Mouse (Mus musculus): ENCODE measurements at regions not wholly inside any gene's neighbourhood (a gene's known extent, or its start where the extent isn't known, plus 50 kb on each side); places are given as distances from the start of the nearest gene placed in this dataset.

DNA sequence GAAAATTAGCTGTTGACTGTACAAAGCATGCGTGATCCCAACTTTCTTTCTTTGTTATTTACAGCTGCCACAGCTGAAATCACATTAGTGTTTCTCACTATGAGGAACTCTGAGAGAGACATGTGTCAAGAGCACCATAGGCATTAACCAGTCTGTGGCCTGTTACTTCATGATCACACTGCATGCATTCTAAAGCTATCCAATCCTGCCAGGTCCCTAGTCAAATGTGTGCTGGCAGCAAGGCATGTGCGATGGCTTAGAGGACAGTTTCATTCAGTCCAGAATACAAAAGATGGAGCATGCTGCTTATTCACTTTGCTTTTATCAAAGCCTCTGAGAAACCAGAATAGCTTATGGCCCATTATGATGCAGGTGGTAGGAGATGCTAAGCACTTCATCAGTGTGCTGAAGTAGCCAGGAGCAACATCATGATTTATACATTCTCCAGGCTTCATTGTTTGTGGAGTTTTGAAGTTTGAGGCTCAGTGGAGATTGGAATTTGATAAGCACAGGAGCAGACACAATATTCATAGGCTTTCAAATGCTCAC lies 882.9 kb upstream of the Lrrn3 start:
- no peak for ATAC-seq (ENCODE audit: insufficient number of reproducible peaks, low FRiP score, low TSS enrichment)

DNA sequence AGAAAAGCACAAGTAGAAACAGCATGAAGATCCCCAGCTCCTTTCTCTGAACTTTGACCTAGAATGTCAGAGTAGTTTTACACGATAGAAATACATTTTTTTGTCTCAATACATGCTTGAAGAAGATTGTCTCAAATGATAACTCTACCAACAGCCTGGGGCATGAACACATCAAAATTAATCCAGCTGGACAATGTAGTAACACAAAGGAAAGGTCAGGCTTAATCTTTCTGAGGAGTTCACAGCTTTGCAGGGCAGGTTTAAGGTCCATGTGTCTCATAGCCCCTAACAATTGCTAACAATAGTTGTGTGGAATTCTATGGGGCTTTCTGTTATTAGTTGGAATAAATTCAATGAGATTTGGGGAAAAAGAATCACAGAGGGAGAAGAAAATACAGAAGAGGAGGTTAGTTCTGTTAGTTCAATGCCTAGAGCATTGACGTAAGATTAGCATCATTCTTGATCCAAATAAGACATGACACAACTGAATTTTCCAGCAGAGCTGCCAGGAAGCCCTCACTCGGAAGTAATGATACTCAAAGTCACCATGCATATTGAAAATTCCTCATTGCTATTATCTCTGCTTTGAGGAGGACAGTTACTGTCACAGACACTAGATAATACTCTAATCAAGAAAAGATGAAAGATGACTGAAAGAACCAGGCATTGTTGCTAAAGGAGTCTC lies 852.9 kb upstream of the Lrrn3 start:
- ATAC-seq (ENCODE audit: insufficient number of reproducible peaks, low FRiP score, low TSS enrichment) = no peak

DNA sequence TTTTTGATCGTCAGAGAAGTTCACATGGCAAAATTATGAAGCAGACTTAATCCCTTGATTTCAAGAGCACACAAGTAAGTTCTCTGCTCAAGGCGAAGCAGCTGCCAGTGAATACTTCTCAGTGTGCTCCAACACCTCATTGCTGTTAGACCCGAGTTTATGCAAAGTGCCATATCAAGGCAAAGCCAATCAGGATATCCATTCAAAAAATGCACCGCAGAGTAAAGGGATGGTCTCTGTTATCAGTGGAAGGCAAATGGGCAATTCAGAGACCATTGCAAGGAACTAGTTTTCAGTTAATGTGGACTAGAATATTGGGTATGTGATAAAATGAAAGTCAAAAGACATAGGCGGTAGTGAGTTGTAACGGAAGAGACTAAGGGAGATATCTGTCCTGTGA lies 820.2 kb upstream of the Lrrn3 start:
- ATAC-seq (ENCODE audit: insufficient number of reproducible peaks, low FRiP score, low TSS enrichment) = no peak

DNA sequence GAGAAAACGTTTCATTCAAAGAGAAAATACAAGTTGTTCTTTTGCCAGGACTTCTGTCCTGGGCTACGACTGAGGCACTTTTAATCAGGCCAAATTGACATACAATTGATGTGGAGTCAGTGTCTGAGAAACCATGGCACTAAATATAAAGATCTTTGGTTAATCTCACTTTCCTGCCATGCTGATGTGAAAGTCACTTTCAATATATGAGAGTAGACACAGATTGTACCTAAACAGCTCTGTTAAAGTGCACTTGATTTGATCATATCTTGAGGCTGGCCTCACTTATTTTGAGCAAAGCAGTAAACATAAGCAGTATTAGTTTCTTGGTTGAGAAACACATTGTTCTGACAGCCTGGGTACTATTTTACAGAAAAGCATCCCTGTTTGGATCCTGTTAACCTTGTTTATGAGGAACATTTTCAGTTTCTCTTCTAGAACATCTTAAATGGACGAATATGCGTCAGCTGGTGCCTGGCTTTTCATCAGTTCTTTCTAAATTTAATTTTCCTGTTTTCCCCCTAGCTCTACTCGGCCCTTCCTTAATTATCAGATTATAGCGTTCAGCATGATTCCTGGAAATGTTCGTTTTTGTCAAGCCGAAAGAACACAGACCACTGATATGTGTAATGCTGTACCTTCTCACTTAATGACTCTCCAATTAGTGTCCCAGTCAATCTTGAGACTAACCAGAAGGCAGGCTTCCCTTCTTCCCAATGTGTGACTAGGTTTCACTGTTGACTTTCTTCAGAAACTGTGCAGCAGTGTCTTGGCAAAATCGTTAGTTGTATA lies 791.2 kb upstream of the Lrrn3 start:
- no peak for ATAC-seq (ENCODE audit: insufficient number of reproducible peaks, low FRiP score, low TSS enrichment)

DNA sequence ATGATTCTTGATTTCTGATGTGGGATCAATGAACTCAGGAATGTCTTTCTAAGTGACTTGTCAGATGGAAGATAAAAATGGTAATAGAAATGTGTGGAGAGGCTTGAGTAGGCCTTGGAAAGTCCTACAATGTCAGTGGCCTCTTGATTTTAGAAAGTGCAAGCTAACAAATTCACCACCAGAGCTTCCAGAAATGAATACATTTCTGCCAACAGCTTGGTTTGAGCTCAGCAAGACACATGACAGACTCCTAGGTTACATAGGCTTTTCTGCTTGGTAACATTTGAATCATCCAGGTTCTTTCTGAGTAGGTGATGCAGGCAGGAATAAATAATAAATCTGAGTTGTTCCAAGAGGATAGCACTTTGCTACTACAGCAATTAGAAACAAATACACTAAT lies 764.2 kb upstream of the Lrrn3 start:
- no peak for ATAC-seq (ENCODE audit: insufficient number of reproducible peaks, low FRiP score, low TSS enrichment)

- no peak for ATAC-seq (ENCODE audit: insufficient number of reproducible peaks, low FRiP score, low TSS enrichment)
Measured at GRCm38 (mm10) chr12:42229235-42229634, 743.0 kb upstream of the Lrrn3 start.

DNA sequence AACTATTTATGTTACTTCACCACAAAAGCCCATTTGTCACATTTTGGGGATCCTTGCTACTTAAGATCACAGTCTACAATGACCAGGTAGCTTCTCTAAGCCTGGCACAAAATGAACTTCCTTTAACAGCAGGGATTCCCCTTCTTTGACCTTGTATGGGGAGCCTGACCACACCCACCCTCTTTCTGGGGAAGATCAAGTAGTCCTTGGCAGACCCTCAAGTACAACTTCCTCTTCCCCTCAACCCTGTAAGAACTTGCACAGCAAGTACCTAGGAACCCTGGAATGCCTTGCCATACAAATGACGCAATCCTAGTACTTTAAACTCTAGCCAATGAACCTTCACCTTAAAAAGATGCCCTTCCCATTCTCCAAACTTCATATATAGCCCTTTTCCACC lies 695.4 kb upstream of the Lrrn3 start:
- ATAC-seq (ENCODE audit: insufficient number of reproducible peaks, low FRiP score, low TSS enrichment) = no peak

- ATAC-seq (ENCODE audit: insufficient number of reproducible peaks, low FRiP score, low TSS enrichment) = no peak
Measured at GRCm38 (mm10) chr12:42179947-42180669, 693.9 kb upstream of the Lrrn3 start.

DNA sequence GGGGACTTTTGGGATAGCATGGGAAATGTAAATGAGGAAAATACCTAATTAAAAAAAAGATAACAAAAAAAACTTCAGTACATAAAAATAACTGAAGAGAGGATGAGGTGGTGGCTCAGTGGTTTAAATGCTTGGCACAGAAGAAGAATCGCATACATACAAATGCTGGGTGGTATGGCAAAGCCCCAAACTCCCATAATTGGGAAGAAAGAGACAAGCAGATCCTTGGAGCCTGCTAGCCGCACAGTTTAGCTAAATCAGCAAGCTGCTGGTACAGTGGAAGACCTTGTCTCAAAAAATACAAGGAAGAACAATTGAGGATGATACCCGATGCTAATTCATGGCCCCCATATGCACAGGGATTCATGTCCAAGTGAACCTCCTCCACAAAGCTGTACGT lies 661.7 kb upstream of the Lrrn3 start:
- ATAC-seq (ENCODE audit: insufficient number of reproducible peaks, low FRiP score, low TSS enrichment) = no peak

- ATAC-seq (ENCODE audit: insufficient number of reproducible peaks, low FRiP score, low TSS enrichment) = peak; percentile 74
Measured at GRCm38 (mm10) chr12:42138694-42139442, 652.6 kb upstream of the Lrrn3 start.

DNA sequence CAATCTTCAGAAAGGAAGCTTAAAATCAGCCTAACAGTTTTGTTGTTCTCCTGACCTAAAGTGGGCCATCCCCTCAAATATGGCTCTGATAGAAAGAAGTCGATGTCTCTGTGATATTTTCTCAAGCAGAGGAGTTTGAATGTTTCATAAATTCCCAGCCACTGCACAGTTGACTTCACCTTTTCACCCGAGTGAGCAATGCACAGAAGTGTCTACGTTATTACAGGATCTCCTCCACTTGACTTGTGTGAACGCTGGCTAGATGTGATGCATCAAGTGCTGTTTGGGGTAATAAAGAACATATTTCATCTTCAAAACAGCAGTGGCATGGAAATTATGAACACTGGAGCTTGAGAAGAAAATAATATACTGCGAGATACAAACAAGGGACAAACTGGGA lies 651.9 kb upstream of the Lrrn3 start:
- ATAC-seq (ENCODE audit: insufficient number of reproducible peaks, low FRiP score, low TSS enrichment) = no peak

DNA sequence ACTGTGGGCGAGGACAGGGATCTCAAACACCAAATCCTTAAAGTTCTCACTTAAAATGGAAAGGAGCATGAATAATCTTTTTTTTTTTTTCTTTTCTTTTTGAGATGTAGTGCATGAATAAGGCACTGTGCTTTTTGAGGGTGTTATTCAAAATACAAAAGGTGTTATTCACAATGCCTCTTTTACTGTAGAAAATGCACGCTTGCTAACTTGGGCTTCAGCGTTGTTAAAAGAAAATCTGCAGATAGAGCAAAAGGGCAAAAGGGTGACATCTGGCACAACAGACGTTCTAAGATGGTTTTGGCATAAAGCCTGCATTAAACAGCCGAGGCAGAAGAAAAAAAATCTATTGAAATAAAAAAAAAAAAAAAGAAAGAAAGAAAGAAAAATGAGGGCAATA lies 651.5 kb upstream of the Lrrn3 start:
- 0 out of 2 replicates have a peak, but pooled peaks have one; percentile 26 for ATAC-seq (ENCODE audit: insufficient number of reproducible peaks, low FRiP score, low TSS enrichment)

DNA sequence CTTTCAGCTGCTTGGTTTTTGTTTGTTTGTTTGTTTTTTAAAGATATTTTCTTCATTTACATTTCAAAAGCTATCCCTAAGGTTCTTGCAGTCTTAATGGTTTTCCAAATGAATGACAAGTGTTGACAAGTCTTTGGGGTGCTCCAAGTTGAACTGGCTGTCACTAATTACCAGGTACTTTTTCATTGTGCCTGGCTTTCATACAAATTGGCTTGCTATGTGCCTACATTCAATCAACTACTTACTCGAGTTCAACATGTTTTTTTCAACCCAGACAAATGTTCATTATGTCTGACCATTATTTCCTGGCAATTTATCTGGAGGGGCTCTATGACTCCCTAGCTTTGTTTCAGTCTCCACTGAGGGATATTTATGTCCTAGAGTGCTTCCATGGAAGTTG lies 614.0 kb upstream of the Lrrn3 start:
- ATAC-seq (ENCODE audit: insufficient number of reproducible peaks, low FRiP score, low TSS enrichment) = no peak

DNA sequence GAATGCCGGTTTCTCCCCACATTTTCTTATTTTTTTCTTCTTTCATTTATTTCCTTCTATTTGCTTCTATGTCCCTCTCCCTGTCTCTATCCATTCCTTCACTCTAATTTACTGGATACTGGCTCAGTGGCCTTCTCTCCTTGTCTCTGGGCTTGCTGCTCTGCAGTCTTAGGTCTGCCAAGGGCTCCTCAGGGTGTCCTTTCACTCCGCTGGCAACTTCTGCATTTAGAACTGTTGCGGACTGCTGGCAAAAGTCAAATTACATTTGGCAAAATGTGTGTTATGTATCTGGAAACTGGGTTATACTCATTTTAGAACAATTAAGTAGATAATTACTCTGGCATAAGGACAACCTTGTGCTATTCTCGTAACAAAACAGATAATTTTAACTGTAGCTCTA lies 584.2 kb upstream of the Lrrn3 start:
- peak; percentile 91 for ATAC-seq (ENCODE audit: insufficient number of reproducible peaks, low FRiP score, low TSS enrichment)

GRCm38 (mm10) chr12:42063745-42064144 lies 577.5 kb upstream of the Lrrn3 start:
- no peak for ATAC-seq (ENCODE audit: insufficient number of reproducible peaks, low FRiP score, low TSS enrichment)

DNA sequence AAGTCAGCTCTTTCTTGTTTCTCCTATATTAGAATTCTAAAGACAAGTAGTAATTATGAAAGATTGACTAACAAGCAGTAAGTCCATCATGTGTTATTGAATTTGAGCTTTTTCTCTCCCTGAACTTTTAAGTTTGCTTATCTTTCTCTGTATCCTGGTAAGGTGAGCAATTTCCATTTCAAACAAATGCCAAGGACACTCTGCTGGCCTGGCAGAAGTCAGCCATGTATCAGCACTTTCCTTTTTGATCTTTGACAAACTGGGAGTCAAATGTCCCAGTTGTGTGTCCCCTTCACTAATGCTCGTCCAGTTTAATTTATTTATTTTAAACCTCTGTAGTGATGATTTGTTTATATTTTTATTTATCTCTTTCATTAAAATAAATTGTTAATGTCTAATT lies 562.8 kb upstream of the Lrrn3 start:
- ATAC-seq (ENCODE audit: insufficient number of reproducible peaks, low FRiP score, low TSS enrichment) = no peak

DNA sequence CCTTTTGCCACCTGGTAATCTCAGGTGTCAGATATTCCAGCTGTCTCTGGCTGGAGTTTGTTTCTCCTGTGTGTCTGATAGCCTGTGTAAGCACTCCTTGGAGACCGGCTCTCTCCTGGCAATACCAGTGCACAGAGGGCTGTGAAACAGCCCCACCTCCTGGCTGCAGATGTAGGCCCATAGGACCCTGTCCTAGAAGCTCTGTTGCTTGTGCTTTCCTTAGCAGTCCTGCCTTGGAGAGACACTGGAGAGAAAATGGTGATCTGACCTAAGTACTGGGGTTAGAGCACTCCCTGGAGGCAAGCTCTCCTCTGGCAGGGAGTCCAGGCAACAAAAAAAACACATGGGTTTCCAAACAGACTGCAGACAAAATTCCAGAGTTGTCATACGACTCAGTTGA lies 541.6 kb upstream of the Lrrn3 start:
- no peak for ATAC-seq (ENCODE audit: insufficient number of reproducible peaks, low FRiP score, low TSS enrichment)

DNA sequence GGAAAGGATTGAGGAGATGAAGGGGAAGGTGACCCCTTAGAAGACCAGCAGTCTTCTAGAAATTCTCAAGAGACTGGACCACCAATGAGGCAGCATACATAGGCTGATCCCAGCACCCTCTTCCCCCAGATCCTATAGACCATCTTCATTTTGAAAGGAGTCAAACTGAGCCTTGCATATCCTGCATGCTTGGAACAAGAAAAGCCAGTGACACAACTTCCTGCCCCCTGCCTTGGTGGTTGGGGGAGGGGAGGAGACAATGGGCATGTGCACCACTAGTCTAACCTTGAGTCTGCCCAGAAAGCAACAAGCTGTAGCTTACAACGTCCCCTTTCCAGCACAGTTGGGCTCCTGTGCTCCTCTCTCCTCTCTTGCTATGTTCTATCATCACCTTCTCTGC lies 531.3 kb upstream of the Lrrn3 start:
- ATAC-seq (ENCODE audit: insufficient number of reproducible peaks, low FRiP score, low TSS enrichment) = no peak

DNA sequence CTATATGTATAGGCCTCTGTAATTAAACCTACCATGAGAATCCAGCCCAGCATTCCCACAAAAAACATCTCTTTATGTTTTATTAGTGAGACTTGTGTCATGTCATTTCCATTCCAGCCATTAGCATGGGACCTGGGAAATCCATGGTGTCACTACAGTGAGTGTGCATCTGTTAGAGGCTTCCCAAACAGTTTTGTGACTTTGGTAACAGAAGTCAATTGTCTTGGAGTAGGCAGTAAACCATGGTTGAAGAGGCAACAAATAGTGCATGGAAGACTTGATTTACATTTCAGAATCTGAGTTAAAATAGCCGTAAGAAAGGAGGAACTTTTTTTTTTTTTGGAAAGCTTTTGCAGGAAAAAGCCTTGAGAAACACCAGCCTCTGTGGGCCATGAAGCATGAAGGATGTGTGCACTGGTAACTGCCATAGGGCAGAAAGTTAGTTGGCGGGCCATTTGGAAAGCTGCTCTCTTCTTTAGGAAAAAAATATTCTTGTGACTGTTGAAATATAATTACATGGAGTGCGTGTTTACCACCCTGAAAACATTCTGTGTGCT lies 522.7 kb upstream of the Lrrn3 start:
- no peak for ATAC-seq (ENCODE audit: insufficient number of reproducible peaks, low FRiP score, low TSS enrichment)

DNA sequence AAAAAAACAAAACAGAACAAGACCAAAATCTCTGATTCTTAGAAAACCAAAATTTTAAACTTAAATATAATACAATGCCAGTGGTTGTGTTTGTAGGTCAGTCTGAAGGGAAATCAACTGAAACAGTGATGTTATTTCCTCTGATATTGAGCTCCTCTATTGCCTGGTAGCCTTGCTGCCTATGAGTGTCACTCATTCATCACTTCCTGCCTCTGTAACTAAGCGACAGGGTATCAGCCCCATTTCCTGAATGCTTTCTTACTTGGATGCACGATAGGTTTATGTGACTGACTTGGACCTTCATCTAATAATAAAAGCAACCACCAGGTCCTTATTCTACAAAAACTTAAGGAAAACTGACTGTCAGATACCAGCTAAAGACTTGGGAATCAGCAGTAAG lies 520.7 kb upstream of the Lrrn3 start:
- ATAC-seq (ENCODE audit: insufficient number of reproducible peaks, low FRiP score, low TSS enrichment) = no peak

All from cerebellum, adult (tissue).